Mouse (Mus musculus) limb, embryonic 12.5 days (tissue): ENCODE data around the gene Celf5. TPM values are rescaled to one million over a fixed set of nuclear protein-coding genes. Genes with fewer than 3 reads are reported as not detected.
A peak's percentile ranks its signal among the peaks of the same experiment; 100 is the strongest.

Source experiments
- ATAC-seq: fragments of 200-750 bp; cut with Nextera tagmentation; 2 replicates; pipeline ENCODE4 v1.8.0; 2017; ENCODE audit warnings: low read depth, moderate TSS enrichment; ENCODE audit not compliant: insufficient number of reproducible peaks, insufficient read depth, low FRiP score, low TSS enrichment
- H3K27ac ChIP-seq: fragments of 300-500 bp; sonication (generic); 2 replicates; pipeline ENCODE4 v1.5.1; 2016; ENCODE audit warnings: mild to moderate bottlenecking, moderate library complexity
- H3K27me3 ChIP-seq: fragments of 300-500 bp; sonication (generic); 2 replicates; pipeline ENCODE4 v1.6.1; 2016; ENCODE audit warnings: mild to moderate bottlenecking, moderate library complexity
- H3K36me3 ChIP-seq: fragments of 300-500 bp; sonication (generic); 2 replicates; pipeline ENCODE4 v1.6.1; 2016; ENCODE audit warnings: mild to moderate bottlenecking, moderate library complexity
- H3K4me1 ChIP-seq: fragments of 300-500 bp; sonication (generic); replicated peaks from 2 replicates; pipeline ENCODE4 v1.6.1; 2016
- H3K4me2 ChIP-seq: fragments of 300-500 bp; sonication (generic); 2 replicates; pipeline ENCODE4 v1.6.1; 2016; ENCODE audit warnings: mild to moderate bottlenecking, moderate library complexity
- H3K4me3 ChIP-seq: fragments of 300-500 bp; sonication (generic); replicated peaks from 2 replicates; pipeline ENCODE4 v1.5.1; 2016; ENCODE audit warnings: mild to moderate bottlenecking
- H3K9ac ChIP-seq: fragments of 300-500 bp; sonication (generic); replicated peaks from 2 replicates; pipeline ENCODE4 v1.6.1; 2016; ENCODE audit warnings: mild to moderate bottlenecking, moderate library complexity
- H3K9me3 ChIP-seq: fragments of 300-500 bp; sonication (generic); 2 replicates; pipeline ENCODE4 v1.6.1; 2016; ENCODE audit warnings: mild to moderate bottlenecking, moderate library complexity
- WGBS: fragments of 180-500 bp; shearing (Covaris S2); methylation state at CpG from one replicate; pipeline ENCODE4 v1.1.7; 2016; 5-methylcytosine and 5-hydroxymethylcytosine counted together
- polyA plus RNA-seq: library from polyadenylated mRNA; unstranded; fragments of >200 nt; fragmentation: Nextera tagmentation; extraction: Ambion mirVana; gene quantifications from 2 replicates; pipeline ENCODE4 v1.2.1, GENCODE M21; 2016

Gene Celf5
- polyA plus RNA-seq, 1 experiment from 2014 or later = 0.93 TPM

GRCm38 (mm10) chr10:81430831-81431525 lies 51.5 kb downstream of the Celf5 start:
- no peak for ATAC-seq
- H3K36me3 ChIP-seq = no peaks in the 10 kb centered on the region
- peak overlapping the region; percentile 81 for H3K9ac ChIP-seq

GRCm38 (mm10) chr10:81430141-81430830 lies 52.2 kb downstream of the Celf5 start:
- peak overlapping the region; percentile 81 for H3K9ac ChIP-seq

More at GRCm38 (mm10) chr10:81430831-81431525, 51.5 kb downstream of the Celf5 start:
- peaks cover 68% of the 10 kb centered on the region for H3K27me3 ChIP-seq
- H3K27ac ChIP-seq = peak overlapping the region; percentile 91
- H3K4me3 ChIP-seq = peak overlapping the region; percentile 76
- 1% methylated on average over 58 of the region's 70 CpGs for WGBS
- peaks cover 39% of the 10 kb centered on the region for H3K4me1 ChIP-seq
- peaks cover 6% of the 10 kb centered on the region; the same call in 1 of the 2 replicates for H3K9me3 ChIP-seq
- H3K4me2 ChIP-seq = peak overlapping the region; percentile 93

GRCm38 (mm10) chr10:81429605-81430061 lies 52.9 kb downstream of the Celf5 start:
- H3K4me1 ChIP-seq = peaks cover 52% of the 10 kb centered on the region
- H3K4me3 ChIP-seq = peak overlapping the region; percentile 76
- H3K4me2 ChIP-seq = peak overlapping the region; percentile 93
- ATAC-seq = peak; percentile 11; the same call in 1 of the 2 replicates
- H3K9me3 ChIP-seq = peaks cover 6% of the 10 kb centered on the region; the same call in 1 of the 2 replicates
- WGBS = under 1% methylated on average over 20 of the region's 20 CpGs
- peak overlapping the region; percentile 81 for H3K9ac ChIP-seq
- H3K36me3 ChIP-seq = no peaks in the 10 kb centered on the region
- H3K27ac ChIP-seq = peak overlapping the region; percentile 91
- peaks cover 77% of the 10 kb centered on the region for H3K27me3 ChIP-seq

More at GRCm38 (mm10) chr10:81430141-81430830, 52.2 kb downstream of the Celf5 start:
- H3K36me3 ChIP-seq = no peaks in the 10 kb centered on the region
- peaks cover 46% of the 10 kb centered on the region for H3K4me1 ChIP-seq
- peaks cover 72% of the 10 kb centered on the region for H3K27me3 ChIP-seq
- WGBS = 0% methylated on average over 48 of the region's 89 CpGs
- peak overlapping the region; percentile 93 for H3K4me2 ChIP-seq
- no peak for ATAC-seq
- H3K27ac ChIP-seq = peak overlapping the region; percentile 91
- peaks cover 6% of the 10 kb centered on the region; the same call in 1 of the 2 replicates for H3K9me3 ChIP-seq
- H3K4me3 ChIP-seq = peak overlapping the region; percentile 76

GRCm38 (mm10) chr10:81429092-81429491 lies 53.4 kb downstream of the Celf5 start:
- H3K9me3 ChIP-seq = peaks cover 6% of the 10 kb centered on the region; the same call in 1 of the 2 replicates
- 20% methylated on average over 2 of the region's 2 CpGs for WGBS
- H3K36me3 ChIP-seq = no peaks in the 10 kb centered on the region
- peaks cover 80% of the 10 kb centered on the region for H3K27me3 ChIP-seq
- no peak overlapping the region for H3K9ac ChIP-seq
- no peak for ATAC-seq
- H3K27ac ChIP-seq = no peak overlapping the region
- H3K4me2 ChIP-seq = peak overlapping the region; percentile 93
- H3K4me1 ChIP-seq = peaks cover 58% of the 10 kb centered on the region
- peak overlapping the region; percentile 76 for H3K4me3 ChIP-seq

GRCm38 (mm10) chr10:81428507-81428870 lies 54.0 kb downstream of the Celf5 start:
- WGBS = 86% methylated on average over 7 of the region's 7 CpGs
- H3K4me3 ChIP-seq = no peak overlapping the region
- H3K9me3 ChIP-seq = peaks cover 6% of the 10 kb centered on the region; the same call in 1 of the 2 replicates
- peaks cover 59% of the 10 kb centered on the region for H3K4me1 ChIP-seq
- no peak overlapping the region for H3K9ac ChIP-seq
- no peak overlapping the region for H3K4me2 ChIP-seq
- no peaks in the 10 kb centered on the region for H3K36me3 ChIP-seq
- no peak overlapping the region for H3K27ac ChIP-seq
- peaks cover 80% of the 10 kb centered on the region for H3K27me3 ChIP-seq
- no peak for ATAC-seq

- Histone ChIP-seq H3K4me3 (no peak overlapping the region), H3K4me2 (no peak overlapping the region), H3K4me1 (peaks cover 54% of the 10 kb centered on the region), H3K27me3 (peaks cover 80% of the 10 kb centered on the region), H3K36me3 (no peaks in the 10 kb centered on the region), H3K9me3 (peaks cover 6% of the 10 kb centered on the region; the same call in 1 of the 2 replicates), H3K9ac (no peak overlapping the region), H3K27ac (no peak overlapping the region)
- WGBS = 76% methylated on average over 8 of the region's 8 CpGs
- ATAC-seq = no peak
Measured at GRCm38 (mm10) chr10:81427804-81428506, 54.6 kb downstream of the Celf5 start.

DNA sequence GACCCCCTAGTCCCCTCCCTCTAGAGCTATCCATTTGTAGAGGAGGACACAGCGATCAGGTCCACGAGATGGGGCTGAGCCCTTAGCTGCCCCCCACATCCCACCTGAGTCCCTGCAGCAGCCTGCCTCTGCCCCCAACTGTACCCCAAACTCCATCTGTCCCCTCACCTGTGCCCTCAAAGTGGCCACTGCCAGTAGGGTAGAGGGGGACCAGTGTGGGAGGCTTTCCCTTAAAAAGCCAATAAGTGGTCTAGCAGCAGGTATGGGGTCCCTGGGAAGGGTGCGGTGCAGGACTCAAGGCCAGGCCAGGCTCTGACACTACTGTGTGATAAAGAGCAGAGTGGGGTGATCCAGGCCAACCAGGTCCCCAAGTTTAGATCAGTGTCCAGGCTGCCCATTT lies 55.2 kb downstream of the Celf5 start:
- peaks cover 6% of the 10 kb centered on the region; the same call in 1 of the 2 replicates for H3K9me3 ChIP-seq
- H3K4me3 ChIP-seq = peak overlapping the region; percentile 55
- WGBS = 30% methylated on average over 3 of the region's 3 CpGs
- H3K27ac ChIP-seq = no peak overlapping the region
- peak overlapping the region; percentile 68; the same call in 1 of the 2 replicates for H3K9ac ChIP-seq
- peaks cover 52% of the 10 kb centered on the region for H3K4me1 ChIP-seq
- peak overlapping the region; percentile 89 for H3K4me2 ChIP-seq
- H3K27me3 ChIP-seq = peaks cover 80% of the 10 kb centered on the region
- ATAC-seq = no peak
- H3K36me3 ChIP-seq = no peaks in the 10 kb centered on the region

DNA sequence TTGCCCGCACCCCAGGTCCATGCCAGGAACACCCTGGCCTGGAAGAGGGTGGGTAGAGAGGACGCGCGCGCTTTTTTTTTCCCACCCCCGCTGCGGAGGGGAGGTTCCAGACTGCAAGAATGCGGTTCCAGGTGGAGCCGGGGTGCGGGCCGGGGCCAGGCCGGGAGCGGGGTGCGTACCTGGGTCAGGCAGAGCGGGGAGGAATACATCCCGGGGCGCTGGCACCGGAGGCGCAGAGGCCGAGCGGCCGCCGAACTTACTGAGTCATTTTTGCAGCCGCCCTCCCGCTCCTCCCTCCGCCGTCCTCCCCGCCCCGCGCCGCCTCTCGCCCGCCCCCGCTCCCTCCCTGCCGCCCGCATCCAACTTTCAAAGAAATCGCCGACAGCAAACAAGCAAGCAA lies 55.6 kb downstream of the Celf5 start:
- Histone ChIP-seq H3K9ac (peak overlapping the region; percentile 68), H3K27ac (no peak overlapping the region), H3K27me3 (peaks cover 78% of the 10 kb centered on the region), H3K4me2 (peak overlapping the region; percentile 89), H3K4me3 (peak overlapping the region; percentile 55), H3K4me1 (peaks cover 52% of the 10 kb centered on the region), H3K9me3 (peaks cover 6% of the 10 kb centered on the region; the same call in 1 of the 2 replicates), H3K36me3 (no peaks in the 10 kb centered on the region)
- ATAC-seq = no peak
- WGBS = under 1% methylated on average over 35 of the region's 38 CpGs

GRCm38 (mm10) chr10:81426081-81426671 lies 56.3 kb downstream of the Celf5 start:
- no peaks in the 10 kb centered on the region for H3K36me3 ChIP-seq
- no peak for ATAC-seq
- H3K9ac ChIP-seq = peak overlapping the region; percentile 68
- peaks cover 76% of the 10 kb centered on the region for H3K27me3 ChIP-seq
- peak overlapping the region; percentile 89 for H3K4me2 ChIP-seq
- peaks cover 6% of the 10 kb centered on the region; the same call in 1 of the 2 replicates for H3K9me3 ChIP-seq
- H3K4me1 ChIP-seq = peaks cover 47% of the 10 kb centered on the region
- H3K27ac ChIP-seq = no peak overlapping the region
- 3% methylated on average over 22 of the region's 33 CpGs for WGBS
- H3K4me3 ChIP-seq = peak overlapping the region; percentile 55

DNA sequence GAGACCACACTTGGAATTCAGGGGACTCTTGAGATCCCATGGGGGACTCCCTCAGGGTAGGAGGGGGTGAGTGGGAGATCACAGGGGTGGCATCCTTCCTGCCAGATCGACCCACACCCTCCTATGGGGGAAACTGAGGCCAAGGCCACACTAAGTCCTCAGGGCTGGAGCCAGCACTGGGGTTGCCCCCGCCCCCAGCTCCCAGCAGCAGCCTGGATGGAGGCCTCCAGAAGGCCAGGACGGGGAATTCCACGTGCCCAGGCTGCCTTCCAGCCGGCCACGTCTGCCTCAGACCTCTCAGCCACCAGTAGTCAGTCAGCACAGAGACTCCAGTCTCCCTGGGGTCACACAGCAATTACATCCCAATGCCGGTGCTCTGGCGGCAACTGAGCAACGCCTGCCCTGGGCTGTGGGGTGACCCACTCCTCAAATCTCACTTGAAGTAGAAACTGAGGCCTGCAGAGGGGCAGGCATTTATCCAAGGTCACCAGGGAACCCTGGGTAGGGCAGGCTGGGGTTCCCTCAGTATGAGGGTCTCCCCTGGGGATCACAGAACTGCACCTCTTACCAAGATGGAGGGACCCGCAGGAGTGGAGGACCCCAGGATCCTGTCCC lies 57.2 kb downstream of the Celf5 start:
- Histone ChIP-seq H3K27ac (no peak overlapping the region), H3K4me1 (peaks cover 44% of the 10 kb centered on the region), H3K9ac (peak overlapping the region; percentile 37; the same call in 1 of the 2 replicates), H3K4me2 (peak overlapping the region; percentile 89), H3K9me3 (peaks cover 6% of the 10 kb centered on the region; the same call in 1 of the 2 replicates), H3K27me3 (peaks cover 77% of the 10 kb centered on the region), H3K36me3 (peaks cover 4% of the 10 kb centered on the region; the same call in 1 of the 2 replicates), H3K4me3 (peak overlapping the region; percentile 15)
- ATAC-seq = no peak
- WGBS = 26% methylated on average over 10 of the region's 10 CpGs
